Mouse (Mus musculus): ENCODE results near the gene Fam243.

The Fam243 gene

GRCm38 (mm10) chr16:92319353-92320109, 1.7 kb downstream of the Fam243 start:
- DNase-seq (ENCODE audit: low read depth), result peak; percentile 85

- no peak for DNase-seq (ENCODE audit: low read depth)
Observed at GRCm38 (mm10) chr16:92316049-92316738, 5.0 kb downstream of the Fam243 start.

- peak; percentile 76 for DNase-seq (ENCODE audit: low read depth)
Observed at GRCm38 (mm10) chr16:92313953-92314741, 7.1 kb downstream of the Fam243 start.

- no peak for DNase-seq (ENCODE audit: low read depth)
Observed at GRCm38 (mm10) chr16:92309126-92309525, 12.1 kb downstream of the Fam243 start.

GRCm38 (mm10) chr16:92307947-92308346, 13.3 kb downstream of the Fam243 start:
- no peak for DNase-seq (ENCODE audit: low read depth)

GRCm38 (mm10) chr16:92305519-92305918, 15.7 kb downstream of the Fam243 start:
- DNase-seq (ENCODE audit: low read depth), result peak; percentile 41

GRCm38 (mm10) chr16:92302506-92302905, 18.7 kb downstream of the Fam243 start:
- DNase-seq (ENCODE audit: low read depth), result no peak

- peak; percentile 45 for DNase-seq (ENCODE audit: low read depth)
Observed at GRCm38 (mm10) chr16:92301989-92302388, 19.3 kb downstream of the Fam243 start.

GRCm38 (mm10) chr16:92301412-92301806, 19.8 kb downstream of the Fam243 start:
- no peak for DNase-seq (ENCODE audit: low read depth)

- DNase-seq (ENCODE audit: low read depth), result peak; percentile 98
Observed at GRCm38 (mm10) chr16:92300649-92301411, 20.4 kb downstream of the Fam243 start, which contains the start of gene Smim11. Gene Smim11, plus strand, starts transcription at chr16:92301286.

- no peak for DNase-seq (ENCODE audit: low read depth)
Observed at GRCm38 (mm10) chr16:92295328-92295727, 25.9 kb downstream of the Fam243 start.

GRCm38 (mm10) chr16:92294267-92294970, 26.8 kb downstream of the Fam243 start:
- no peak for DNase-seq (ENCODE audit: low read depth)

GRCm38 (mm10) chr16:92292101-92292500, 29.1 kb downstream of the Fam243 start, which contains the start of gene Kcne2:
Gene Kcne2, plus strand, starts transcription at chr16:92292389.
- no peak for DNase-seq (ENCODE audit: low read depth)

- DNase-seq (ENCODE audit: low read depth), result no peak
Observed at GRCm38 (mm10) chr16:92290045-92290444, 31.2 kb downstream of the Fam243 start.

GRCm38 (mm10) chr16:92288778-92289177, 32.5 kb downstream of the Fam243 start:
- peak; percentile 36 for DNase-seq (ENCODE audit: low read depth)

GRCm38 (mm10) chr16:92286609-92287008, 34.6 kb downstream of the Fam243 start:
- DNase-seq (ENCODE audit: low read depth), result peak; percentile 81

GRCm38 (mm10) chr16:92285068-92285467, 36.2 kb downstream of the Fam243 start:
- no peak for DNase-seq (ENCODE audit: low read depth)

- DNase-seq (ENCODE audit: low read depth), result no peak
Observed at GRCm38 (mm10) chr16:92282671-92283070, 38.6 kb downstream of the Fam243 start.

- no peak for DNase-seq (ENCODE audit: low read depth)
Observed at GRCm38 (mm10) chr16:92275526-92275925, 45.7 kb downstream of the Fam243 start.

- no peak for DNase-seq (ENCODE audit: low read depth)
Observed at GRCm38 (mm10) chr16:92274516-92274915, 46.7 kb downstream of the Fam243 start.

Data from 416B (cell line).